Mouse (Mus musculus): ENCODE measurements around the gene Cdkn3.
"Not testable (repeated sequence)": the region's sequence is repeated elsewhere in the genome, so short reads cannot be mapped to it uniquely, and the experiment has no call there.

The Cdkn3 gene

GRCm38 (mm10) chr14:46782187-46782828 lies 22.0 kb downstream of the Cdkn3 start:
- in situ Hi-C loops (cut with MboI, MseI): loop anchor here (25.0 kb wide), 1 partner anchor 1445 kb away; the partner anchor contains the start of gene Psmc6

GRCm38 (mm10) chr14:46783327-46783926 lies 23.1 kb downstream of the Cdkn3 start:
- in situ Hi-C loops (cut with MboI, MseI): loop anchor here (25.0 kb wide), 1 partner anchor 1446 kb away; the partner anchor contains the start of gene Psmc6

- in situ Hi-C loops (cut with MboI, MseI): loop anchor here (25.0 kb wide), 1 partner anchor 1448 kb away; the partner anchor contains the start of gene Psmc6
Measured at GRCm38 (mm10) chr14:46785247-46785646, 24.9 kb downstream of the Cdkn3 start.

GRCm38 (mm10) chr14:46787454-46787786 lies 27.1 kb downstream of the Cdkn3 start:
- in situ Hi-C loops (cut with MboI, MseI): loop anchor here (25.0 kb wide), 1 partner anchor 1450 kb away; the partner anchor contains the start of gene Psmc6

GRCm38 (mm10) chr14:46787787-46788504 lies 27.6 kb downstream of the Cdkn3 start, which contains the start of gene Cnih1:
Gene Cnih1 (minus strand): TSS chr14:46788411.
- in situ Hi-C loops (cut with MboI, MseI): loop anchor here (25.0 kb wide), 1 partner anchor 1451 kb away; the partner anchor contains the start of gene Psmc6

GRCm38 (mm10) chr14:46788505-46788901 lies 28.2 kb downstream of the Cdkn3 start:
- in situ Hi-C loops (cut with MboI, MseI): loop anchor here (25.0 kb wide), 1 partner anchor 1451 kb away; the partner anchor contains the start of gene Psmc6

- in situ Hi-C loops (cut with MboI, MseI): loop anchor here (25.0 kb wide), 1 partner anchor 1453 kb away; the partner anchor contains the start of gene Psmc6
Measured at GRCm38 (mm10) chr14:46790303-46790702, 30.0 kb downstream of the Cdkn3 start.

GRCm38 (mm10) chr14:46790723-46791122 lies 30.4 kb downstream of the Cdkn3 start:
- in situ Hi-C loops (cut with MboI, MseI): loop anchor here (25.0 kb wide), 1 partner anchor 1453 kb away; the partner anchor contains the start of gene Psmc6

- in situ Hi-C loops (cut with MboI, MseI): loop anchor here (25.0 kb wide), 1 partner anchor 1457 kb away; the partner anchor contains the start of gene Psmc6
Measured at GRCm38 (mm10) chr14:46794157-46794556, 33.8 kb downstream of the Cdkn3 start.

GRCm38 (mm10) chr14:46800684-46801345 lies 40.5 kb downstream of the Cdkn3 start:
- in situ Hi-C loops (cut with MboI, MseI): no loop called here

GRCm38 (mm10) chr14:46803259-46803658 lies 42.9 kb downstream of the Cdkn3 start:
- in situ Hi-C loops (cut with MboI, MseI): no loop called here

GRCm38 (mm10) chr14:46803791-46804190 lies 43.5 kb downstream of the Cdkn3 start:
- in situ Hi-C loops (cut with MboI, MseI): no loop called here

GRCm38 (mm10) chr14:46806186-46806585 lies 45.8 kb downstream of the Cdkn3 start:
- in situ Hi-C loops (cut with MboI, MseI): no loop called here

GRCm38 (mm10) chr14:46807927-46808326 lies 47.6 kb downstream of the Cdkn3 start:
- in situ Hi-C loops (cut with MboI, MseI): no loop called here

- in situ Hi-C loops (cut with MboI, MseI): no loop called here
Measured at GRCm38 (mm10) chr14:46815640-46816039, 55.3 kb downstream of the Cdkn3 start.

GRCm38 (mm10) chr14:46816916-46817622 lies 56.7 kb downstream of the Cdkn3 start:
- in situ Hi-C loops (cut with MboI, MseI): no loop called here

- in situ Hi-C loops (cut with MboI, MseI): no loop called here
Measured at GRCm38 (mm10) chr14:46818743-46819142, 58.4 kb downstream of the Cdkn3 start.

- in situ Hi-C loops (cut with MboI, MseI): not testable (repeated sequence)
Measured at GRCm38 (mm10) chr14:46819961-46820360, 59.6 kb downstream of the Cdkn3 start.

Measured in regulatory T cell (primary cell).